7 mouse cellular contexts compared by ENCODE assay signal in the genomic region with DNA sequence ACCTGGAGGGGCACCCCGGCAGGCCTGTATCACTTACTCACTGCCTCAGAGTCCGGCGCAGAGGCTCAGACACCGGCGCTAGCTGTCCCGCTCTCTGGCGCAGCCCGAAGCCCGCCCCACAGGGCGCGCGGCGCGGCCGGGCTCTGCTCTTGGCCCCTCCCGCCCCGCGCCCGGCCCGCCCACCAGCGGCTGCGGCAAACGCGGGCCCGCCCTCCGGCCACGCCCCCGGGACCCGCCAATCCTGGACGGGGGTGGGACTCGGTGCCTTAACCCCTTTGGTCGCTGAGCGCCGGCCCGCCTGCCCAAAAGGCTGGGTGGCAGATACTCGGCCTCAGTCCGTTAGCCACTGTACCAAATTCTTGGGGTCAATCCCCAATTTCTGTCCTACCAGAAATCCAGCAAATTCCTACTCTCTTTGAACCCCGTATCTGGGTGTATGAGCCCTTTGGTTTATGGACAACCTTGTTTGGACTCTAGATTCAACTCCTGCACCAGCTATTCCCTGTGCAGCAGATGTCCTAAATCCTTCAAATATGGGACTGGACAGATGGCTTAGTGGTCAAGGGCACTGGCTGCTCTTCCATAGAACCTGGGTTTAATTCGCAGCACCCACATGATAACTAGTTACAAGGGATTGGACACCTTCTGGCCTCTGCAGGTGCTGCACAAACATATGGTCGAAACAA. TPM values are rescaled to one million over a fixed set of nuclear protein-coding genes. Genes with fewer than 3 reads are reported as not detected.
DNase-seq lines count a peak whose midpoint lies in the region; ATAC-seq and TF ChIP-seq lines count a peak whose summit lies in the region.

Gene Lzts3, minus strand, starts transcription at position 120 of the 686 bp plus-strand sequence.

- ATAC-seq in embryonic facial prominence, embryonic 12.5 days (ENCODE audit: insufficient number of reproducible peaks, insufficient read depth, low FRiP score, low TSS enrichment): peak; percentile 92
- ATAC-seq in midbrain, embryonic 12.5 days (ENCODE audit: low FRiP score, low read depth): peak; percentile 97

- peaks cover 15% of the 10 kb centered on the region for H3K27me3 ChIP-seq in embryonic facial prominence, embryonic 12.5 days
- peaks cover 43% of the 10 kb centered on the region for H3K27me3 ChIP-seq in limb, embryonic 10.5 days (ENCODE audit: low read depth, poor library complexity, severe bottlenecking)
- peaks cover 42% of the 10 kb centered on the region for H3K27me3 ChIP-seq in midbrain, embryonic 12.5 days
- no peaks in the 10 kb centered on the region for H3K27me3 ChIP-seq in small intestine, adult 2 months (ENCODE audit: control insufficient read depth, insufficient read depth, low read length)

- peak; percentile 44; the same call in 1 of the 2 replicates for TF ChIP-seq POLR2A in small intestine, adult 2 months (IDR thresholded peaks at IDR 0.05; ENCODE audit: low read depth, low read length)

- no peaks in the 10 kb centered on the region for H3K36me3 ChIP-seq in embryonic facial prominence, embryonic 12.5 days
- peaks cover 3% of the 10 kb centered on the region; the same call in 1 of the 2 replicates for H3K36me3 ChIP-seq in limb, embryonic 10.5 days
- 0 out of 2 replicates have a peak, but pooled peaks cover 4% of the 10 kb centered on the region for H3K36me3 ChIP-seq in midbrain, embryonic 12.5 days
- H3K36me3 ChIP-seq in small intestine, adult 2 months (ENCODE audit: control insufficient read depth, insufficient read depth, low read length): no peaks in the 10 kb centered on the region

- H3K9ac ChIP-seq in embryonic facial prominence, embryonic 12.5 days: peak within 1 kb of the TSS; percentile 70
- H3K9ac ChIP-seq in midbrain, embryonic 12.5 days (replicated peaks): peak within 1 kb of the TSS; percentile 76

- no peaks in the 10 kb centered on the region for H3K9me3 ChIP-seq in embryonic facial prominence, embryonic 12.5 days
- no peaks in the 10 kb centered on the region for H3K9me3 ChIP-seq in limb, embryonic 10.5 days (replicated peaks)
- no peaks in the 10 kb centered on the region for H3K9me3 ChIP-seq in midbrain, embryonic 12.5 days

- H3K4me1 ChIP-seq in embryonic facial prominence, embryonic 12.5 days: peaks cover 15% of the 10 kb centered on the region
- H3K4me1 ChIP-seq in limb, embryonic 10.5 days: peaks cover 19% of the 10 kb centered on the region
- H3K4me1 ChIP-seq in midbrain, embryonic 12.5 days: peaks cover 16% of the 10 kb centered on the region; the same call in 1 of the 2 replicates
- H3K4me1 ChIP-seq in small intestine, adult 2 months (ENCODE audit: control insufficient read depth, insufficient read depth, insufficient read length, low read length): peaks cover 11% of the 10 kb centered on the region

- peak within 1 kb of the TSS; percentile 98 for H3K4me2 ChIP-seq in embryonic facial prominence, embryonic 12.5 days (replicated peaks)
- H3K4me2 ChIP-seq in midbrain, embryonic 12.5 days (replicated peaks): peak within 1 kb of the TSS; percentile 95

- peak within 1 kb of the TSS; percentile 68 for H3K4me3 ChIP-seq in embryonic facial prominence, embryonic 12.5 days
- H3K4me3 ChIP-seq in limb, embryonic 10.5 days: peak within 1 kb of the TSS; percentile 79
- peak within 1 kb of the TSS; percentile 59 for H3K4me3 ChIP-seq in midbrain, embryonic 12.5 days
- peak within 1 kb of the TSS; percentile 99 for H3K4me3 ChIP-seq in small intestine, adult 2 months (ENCODE audit: low read depth, low read length)

- peak; percentile 97 to 99 for DNase-seq in adrenal gland, postnatal 36 days
- DNase-seq in heart, adult 11 months: peak; percentile 99
- peak; percentile 93 for DNase-seq in kidney, adult 18-20 months
- DNase-seq in limb, embryonic 10.5 days (ENCODE audit: low spot score): peak; percentile 97

- TF ChIP-seq CTCF in small intestine, adult 2 months (IDR thresholded peaks at IDR 0.05; ENCODE audit: extremely low read depth, insufficient read length, insufficient replicate concordance, low read depth, low read length): no peak

- WGBS in embryonic facial prominence, embryonic 12.5 days: 4% methylated on average over 36 of the region's 40 CpGs
- WGBS in limb, embryonic 10.5 days: 4% methylated on average over 40 of the region's 40 CpGs
- 6% methylated on average over 20 of the region's 40 CpGs for WGBS in midbrain, embryonic 12.5 days
- WGBS in small intestine, adult 2 months: 3% methylated on average over 39 of the region's 40 CpGs

- peak within 1 kb of the TSS; percentile 4; the same call in 1 of the 2 replicates for H3K27ac ChIP-seq in embryonic facial prominence, embryonic 12.5 days
- peak within 1 kb of the TSS; percentile 84 for H3K27ac ChIP-seq in limb, embryonic 10.5 days
- peak within 1 kb of the TSS; percentile 31; the same call in 1 of the 2 replicates for H3K27ac ChIP-seq in midbrain, embryonic 12.5 days (replicated peaks)
- H3K27ac ChIP-seq in small intestine, adult 2 months (ENCODE audit: insufficient read depth, low read depth, low read length): no peak within 1 kb of the TSS

RNA-seq across cellular contexts. Expression of gene Lzts3, which starts in this region (rescaled TPM):
- 10 to 100 TPM; 13.2 to 14.8 TPM for total RNA-seq in adrenal gland, postnatal 36 days (2021)
- polyA plus RNA-seq in embryonic facial prominence, embryonic 12.5 days (2016; fragmentation: Nextera tagmentation; extraction: Ambion mirVana): 6.2 and 6.5 TPM in 2 replicates
- polyA plus RNA-seq in limb, embryonic 10.5 days (2016; fragmentation: Nextera tagmentation; extraction: Ambion mirVana): 2.4 and 2.7 TPM in 2 replicates
- polyA plus RNA-seq in midbrain, embryonic 12.5 days (2016; fragmentation: Nextera tagmentation; extraction: Ambion mirVana): 6.9 and 8.3 TPM in 2 replicates
- 27.0 and 50.3 TPM in 2 replicates for polyA plus RNA-seq in small intestine, adult 2 months (2012; rRNA removed)
